Mouse (Mus musculus) cerebellum, adult 8-10 months (tissue): Measurements from ENCODE around the gene Lss.
A peak's percentile ranks its signal among the peaks of the same experiment; 100 is the strongest.

Source experiments
- DNase-seq: peaks from one replicate; pipeline ENCODE4 v3.0.0; 2022

Lss gene

GRCm38 (mm10) chr10:76531375-76531774 lies at the start of gene Lss:
Gene Lss (plus strand): TSS chr10:76531588.
- peak; percentile 98 for DNase-seq

- no peak for DNase-seq
These were observed 45.1 kb upstream of the Lss start for GRCm38 (mm10) chr10:76486302-76486701.

- no peak for DNase-seq
These were observed 43.1 kb upstream of the Lss start for GRCm38 (mm10) chr10:76488265-76488664.

- no peak for DNase-seq
These were observed 42.2 kb upstream of the Lss start for GRCm38 (mm10) chr10:76489205-76489604.

GRCm38 (mm10) chr10:76493527-76493926 lies 37.9 kb upstream of the Lss start:
- no peak for DNase-seq

- no peak for DNase-seq
These were observed 35.9 kb upstream of the Lss start for GRCm38 (mm10) chr10:76495501-76495900.

GRCm38 (mm10) chr10:76496366-76496765 lies 35.0 kb upstream of the Lss start:
- no peak for DNase-seq

GRCm38 (mm10) chr10:76497522-76497921 lies 33.9 kb upstream of the Lss start:
- DNase-seq = no peak

GRCm38 (mm10) chr10:76504271-76504943 lies 27.0 kb upstream of the Lss start:
- DNase-seq = no peak

GRCm38 (mm10) chr10:76505865-76506264 lies 25.5 kb upstream of the Lss start:
- DNase-seq = no peak

GRCm38 (mm10) chr10:76512965-76513583 lies 18.3 kb upstream of the Lss start:
- peak; percentile 29 for DNase-seq

- DNase-seq = no peak
These were observed 466 bp upstream of the Lss start for GRCm38 (mm10) chr10:76530922-76531321.

GRCm38 (mm10) chr10:76531828-76532227 lies 440 bp downstream of the Lss start:
- DNase-seq = no peak

GRCm38 (mm10) chr10:76535526-76535925 lies 4.1 kb downstream of the Lss start:
- DNase-seq = no peak

- DNase-seq = no peak
These were observed 6.2 kb downstream of the Lss start for GRCm38 (mm10) chr10:76537619-76538018.

GRCm38 (mm10) chr10:76541336-76542085 lies 10.1 kb downstream of the Lss start:
- DNase-seq = no peak

- DNase-seq = no peak
These were observed 11.4 kb downstream of the Lss start for GRCm38 (mm10) chr10:76542636-76543375.

GRCm38 (mm10) chr10:76546566-76546965 lies 15.2 kb downstream of the Lss start:
- no peak for DNase-seq

GRCm38 (mm10) chr10:76548218-76548617 lies 16.8 kb downstream of the Lss start:
- no peak for DNase-seq

GRCm38 (mm10) chr10:76550458-76550857 lies 19.1 kb downstream of the Lss start:
- DNase-seq = no peak

GRCm38 (mm10) chr10:76551556-76551955 lies 20.2 kb downstream of the Lss start:
- no peak for DNase-seq

- no peak for DNase-seq
These were observed 22.7 kb downstream of the Lss start for GRCm38 (mm10) chr10:76554061-76554460.

- DNase-seq = no peak
These were observed 30.6 kb downstream of the Lss start, which contains the start of gene Spatc1l for GRCm38 (mm10) chr10:76561972-76562371. Gene Spatc1l (plus strand): TSS chr10:76562272.
